ENCODE assay signal across 7 mouse cellular contexts in genomic region chr2:164794293-164794692, GRCm38 (mm10). TPM values are rescaled to one million over a fixed set of nuclear protein-coding genes. Genes with fewer than 3 reads are reported as not detected.
DNase-seq lines count a peak whose midpoint lies in the region; ATAC-seq and TF ChIP-seq lines count a peak whose summit lies in the region.

No protein-coding gene starts in this region.

- peak; percentile 90 for TF ChIP-seq CTCF in hindbrain, postnatal 0 days (IDR thresholded peaks at IDR 0.05; ENCODE audit: low read depth)

- H3K4me1 ChIP-seq in hindbrain, postnatal 0 days (ENCODE audit: insufficient read depth, low read length) = no peaks in the 10 kb centered on the region

- WGBS in hindbrain, postnatal 0 days = 30% methylated on average over 5 of the region's 5 CpGs

- no peak overlapping the region for H3K4me2 ChIP-seq in hindbrain, postnatal 0 days (ENCODE audit: low read depth, low read length)

- H3K36me3 ChIP-seq in hindbrain, postnatal 0 days (ENCODE audit: insufficient read depth, low read length) = peaks cover 40% of the 10 kb centered on the region; the same call in 1 of the 2 replicates

- H3K9ac ChIP-seq in hindbrain, postnatal 0 days (replicated peaks; ENCODE audit: low read length) = no peak overlapping the region

- H3K9me3 ChIP-seq in hindbrain, postnatal 0 days (ENCODE audit: low read length) = no peaks in the 10 kb centered on the region

- no peak overlapping the region for H3K27ac ChIP-seq in hindbrain, postnatal 0 days

- peak; percentile 64 for DNase-seq in WW6 (ENCODE audit: low read depth, low spot score)
- peak; percentile 96 to 99 for DNase-seq in cerebellum, postnatal 10 days
- DNase-seq in frontal cortex, postnatal 25 days (ENCODE audit: low spot score in 2 of 2) = peak; percentile 68 to 76
- DNase-seq in hindbrain, postnatal 0 days (ENCODE audit: low spot score) = peak; percentile 96
- DNase-seq in left cerebral cortex, adult 18-20 months (ENCODE audit: low spot score in 2 of 2) = peak; percentile 84 to 85
- peak; percentile 73 for DNase-seq in right cerebral cortex, postnatal 25 days

- peak; percentile 58 for ATAC-seq in hindbrain, postnatal 0 days
- peak; percentile 90 for ATAC-seq in megakaryocyte progenitor cell, adult 5-6 weeks (replicated peaks; ENCODE audit: poor library complexity)

- H3K4me3 ChIP-seq in hindbrain, postnatal 0 days (ENCODE audit: low read length) = no peak overlapping the region

- no peaks in the 10 kb centered on the region for H3K27me3 ChIP-seq in hindbrain, postnatal 0 days (ENCODE audit: insufficient read depth, low read length)

RNA-seq across cellular contexts. Expression of gene Snx21, which starts 8.7 kb away (rescaled TPM):
- 102 and 106 TPM in 2 replicates for total RNA-seq in hindbrain, postnatal 0 days (2014; rRNA removed)
- 44.7 and 47.6 TPM in 2 replicates for polyA plus RNA-seq in hindbrain, postnatal 0 days (2015; fragmentation: Nextera tagmentation; extraction: Ambion mirVana)
- total RNA-seq in left cerebral cortex, adult 18-20 months (2021) = 10 to 100 TPM; 52.9 to 57.0 TPM
- 0.42 and 0.49 TPM in 2 replicates for total RNA-seq in megakaryocyte progenitor cell, adult 5-6 weeks (2015)
- total RNA-seq in megakaryocyte progenitor cell, adult 5-6 weeks (2017) = 0.37 and 0.88 TPM in 2 replicates

RNA-seq across cellular contexts. Expression of gene Acot8, which starts 10.4 kb away (rescaled TPM):
- total RNA-seq in hindbrain, postnatal 0 days (2014; rRNA removed) = 18.5 and 39.5 TPM in 2 replicates
- polyA plus RNA-seq in hindbrain, postnatal 0 days (2015; fragmentation: Nextera tagmentation; extraction: Ambion mirVana) = 19.4 and 20.2 TPM in 2 replicates
- total RNA-seq in left cerebral cortex, adult 18-20 months (2021) = 10 to 100 TPM; 25.5 to 26.1 TPM
- 13.2 and 14.2 TPM in 2 replicates for total RNA-seq in megakaryocyte progenitor cell, adult 5-6 weeks (2015)
- total RNA-seq in megakaryocyte progenitor cell, adult 5-6 weeks (2017) = 22.2 and 26.4 TPM in 2 replicates

RNA-seq across cellular contexts. Expression of gene Zswim3, which starts 10.6 kb away (rescaled TPM):
- total RNA-seq in hindbrain, postnatal 0 days (2014; rRNA removed) = 6.4 and 8.3 TPM in 2 replicates
- polyA plus RNA-seq in hindbrain, postnatal 0 days (2015; fragmentation: Nextera tagmentation; extraction: Ambion mirVana) = 5.2 and 5.5 TPM in 2 replicates
- total RNA-seq in left cerebral cortex, adult 18-20 months (2021) = 10 to 100 TPM; 10.1 to 10.2 TPM
- 4.3 and 6.7 TPM in 2 replicates for total RNA-seq in megakaryocyte progenitor cell, adult 5-6 weeks (2015)
- total RNA-seq in megakaryocyte progenitor cell, adult 5-6 weeks (2017) = 2.5 and 2.8 TPM in 2 replicates

RNA-seq across cellular contexts. Expression of gene Tnnc2, which starts 14.5 kb away (rescaled TPM):
- 12.2 TPM in 1 of 2 replicates, not detected in the other for total RNA-seq in hindbrain, postnatal 0 days (2014; rRNA removed)
- 0.30 TPM in 1 of 2 replicates, not detected in the other for polyA plus RNA-seq in hindbrain, postnatal 0 days (2015; fragmentation: Nextera tagmentation; extraction: Ambion mirVana)
- total RNA-seq in left cerebral cortex, adult 18-20 months (2021) = 1 to 10 TPM; 1.7 TPM
- not detected in 2 replicates for total RNA-seq in megakaryocyte progenitor cell, adult 5-6 weeks (2015)
- total RNA-seq in megakaryocyte progenitor cell, adult 5-6 weeks (2017) = not detected in 2 replicates

RNA-seq across cellular contexts. Expression of gene Ube2c, which starts 24.6 kb away (rescaled TPM):
- total RNA-seq in hindbrain, postnatal 0 days (2014; rRNA removed) = 61.5 and 70.6 TPM in 2 replicates
- polyA plus RNA-seq in hindbrain, postnatal 0 days (2015; fragmentation: Nextera tagmentation; extraction: Ambion mirVana) = 61.2 and 69.4 TPM in 2 replicates
- total RNA-seq in left cerebral cortex, adult 18-20 months (2021) = not detected
- 271 and 279 TPM in 2 replicates for total RNA-seq in megakaryocyte progenitor cell, adult 5-6 weeks (2015)
- total RNA-seq in megakaryocyte progenitor cell, adult 5-6 weeks (2017) = 142 and 184 TPM in 2 replicates

Comparison
In these comparisons a context has a peak if more than half of its experiments do, and no peak if none do; other contexts are left out.
1. RNA of gene Snx21, which starts 8.7 kb away (total RNA-seq): 102 to 106 TPM in hindbrain, postnatal 0 days and 52.9 to 57.0 TPM in left cerebral cortex, adult 18-20 months; 0.37 to 0.88 TPM in megakaryocyte progenitor cell, adult 5-6 weeks; every median in the first group is over 10 times any median in the second.
2. Peak in every context shown above with its lines, with median percentiles within 50 percentile points of each other: DNase-seq.